Mouse (Mus musculus) layer of hippocampus, adult 2 months (tissue): ENCODE data around the gene Senp1. TPM values are rescaled to one million over a fixed set of nuclear protein-coding genes. Genes with fewer than 3 reads are reported as not detected.

Source experiments
- DNase-seq, 2 experiments: peaks; one replicate each; pipeline ENCODE4 v3.0.0; 2022; ENCODE audit warnings: low spot score in 2 of 2
- H3K27ac ChIP-seq: fragments of 200-600 bp; 2 replicates; pipeline ENCODE4 v1.8.1; 2022
- H3K4me3 ChIP-seq: fragments of 200-600 bp; 2 replicates; pipeline ENCODE4 v1.8.1; 2022; ENCODE audit warnings: mild to moderate bottlenecking
- CTCF ChIP-seq: fragments of 200-600 bp; conservative IDR thresholded peaks from 2 replicates; pipeline ENCODE4 v1.8.1; 2022; ENCODE audit warnings: antibody characterized with exemption, mild to moderate bottlenecking, moderate library complexity
- total RNA-seq, 2 experiments: library from RNA; stranded (reverse); gene quantifications; 2 replicates each; pipeline ENCODE4 v1.2.3; 2021

Senp1 gene
- total RNA-seq, 2 experiments from 2014 or later, result 12.7 to 13.5 TPM

GRCm38 (mm10) chr15:98066602-98067001, 26.9 kb downstream of the Senp1 start:
- H3K4me3 ChIP-seq, result no peak overlapping the region
- no peak for DNase-seq
- no peak for TF ChIP-seq CTCF
- no peak overlapping the region for H3K27ac ChIP-seq

GRCm38 (mm10) chr15:98065881-98066280, 27.7 kb downstream of the Senp1 start:
- no peak for TF ChIP-seq CTCF
- H3K4me3 ChIP-seq, result no peak overlapping the region
- H3K27ac ChIP-seq, result no peak overlapping the region
- DNase-seq, result no peak

- peak; percentile 78 for TF ChIP-seq CTCF
- peak in 1 of 2 experiments; percentile 27 for DNase-seq
- Histone ChIP-seq H3K4me3 (no peak overlapping the region), H3K27ac (no peak overlapping the region)
Measured at GRCm38 (mm10) chr15:98055246-98055645, 38.3 kb downstream of the Senp1 start.

- TF ChIP-seq CTCF, result no peak
- Histone ChIP-seq H3K27ac (no peak overlapping the region), H3K4me3 (no peak overlapping the region)
- no peak for DNase-seq
Measured at GRCm38 (mm10) chr15:98051685-98052084, 41.9 kb downstream of the Senp1 start.

- H3K27ac ChIP-seq, result no peak overlapping the region
- H3K4me3 ChIP-seq, result no peak overlapping the region
- DNase-seq, result no peak
- no peak for TF ChIP-seq CTCF
Measured at GRCm38 (mm10) chr15:98048918-98049700, 44.4 kb downstream of the Senp1 start.

- Histone ChIP-seq H3K4me3 (no peak overlapping the region), H3K27ac (no peak overlapping the region)
- no peak for DNase-seq
- TF ChIP-seq CTCF, result peak; percentile 50
Measured at GRCm38 (mm10) chr15:98044387-98044786, 49.2 kb downstream of the Senp1 start.

GRCm38 (mm10) chr15:98043967-98044366, 49.6 kb downstream of the Senp1 start:
- Histone ChIP-seq H3K4me3 (no peak overlapping the region), H3K27ac (no peak overlapping the region)
- DNase-seq, result no peak
- TF ChIP-seq CTCF, result no peak

GRCm38 (mm10) chr15:98042508-98042907, 51.0 kb downstream of the Senp1 start:
- no peak for TF ChIP-seq CTCF
- no peak overlapping the region for H3K27ac ChIP-seq
- DNase-seq, result no peak
- no peak overlapping the region for H3K4me3 ChIP-seq

- no peak for TF ChIP-seq CTCF
Measured at GRCm38 (mm10) chr15:98039682-98040081, 53.9 kb downstream of the Senp1 start.

GRCm38 (mm10) chr15:98036578-98036977, 57.0 kb downstream of the Senp1 start:
- Histone ChIP-seq H3K27ac (no peak overlapping the region), H3K4me3 (no peak overlapping the region)
- DNase-seq, result no peak
- TF ChIP-seq CTCF, result peak; percentile 34

More at GRCm38 (mm10) chr15:98039682-98040081, 53.9 kb downstream of the Senp1 start:
- Histone ChIP-seq H3K4me3 (no peak overlapping the region), H3K27ac (no peak overlapping the region)
- DNase-seq, result no peak

GRCm38 (mm10) chr15:98035076-98035755, 58.3 kb downstream of the Senp1 start:
- no peak for DNase-seq
- TF ChIP-seq CTCF, result no peak
- H3K4me3 ChIP-seq, result no peak overlapping the region
- no peak overlapping the region for H3K27ac ChIP-seq

- H3K4me3 ChIP-seq, result no peak overlapping the region
- TF ChIP-seq CTCF, result no peak
- no peak for DNase-seq
- H3K27ac ChIP-seq, result no peak overlapping the region
Measured at GRCm38 (mm10) chr15:98033233-98033748, 60.3 kb downstream of the Senp1 start.

- H3K27ac ChIP-seq, result no peak overlapping the region
- no peak overlapping the region for H3K4me3 ChIP-seq
- DNase-seq, result no peak
- TF ChIP-seq CTCF, result no peak
Measured at GRCm38 (mm10) chr15:98029798-98030197, 63.7 kb downstream of the Senp1 start.
